Mouse (Mus musculus) adrenal gland, postnatal 25 days (tissue): ENCODE results near the gene Apol8. TPM values are rescaled to one million over a fixed set of nuclear protein-coding genes. Genes with fewer than 3 reads are reported as not detected.
A peak's percentile ranks its signal among the peaks of the same experiment; 100 is the strongest.

Experiments used
- DNase-seq: peaks from one replicate; pipeline ENCODE4 v3.0.0; 2021; ENCODE audit warnings: mixed read lengths
- total RNA-seq: library from RNA; stranded (reverse); gene quantifications from 2 replicates; pipeline ENCODE4 v1.2.3, GENCODE M21; 2021

Apol8 gene
- total RNA-seq, 1 experiment from 2014 or later = not detected

GRCm38 (mm10) chr15:77785807-77786206, 29.0 kb upstream of the Apol8 start:
- no peak for DNase-seq

- DNase-seq = no peak
These were observed 27.4 kb upstream of the Apol8 start for GRCm38 (mm10) chr15:77784039-77784824.

GRCm38 (mm10) chr15:77782449-77783014, 25.7 kb upstream of the Apol8 start:
- no peak for DNase-seq

- peak; percentile 85 for DNase-seq
These were observed 18.6 kb upstream of the Apol8 start for GRCm38 (mm10) chr15:77775186-77775963.

GRCm38 (mm10) chr15:77774303-77774702, 17.5 kb upstream of the Apol8 start:
- DNase-seq = no peak

GRCm38 (mm10) chr15:77773099-77773915, 16.5 kb upstream of the Apol8 start:
- DNase-seq = no peak

GRCm38 (mm10) chr15:77770942-77771341, 14.1 kb upstream of the Apol8 start:
- no peak for DNase-seq

GRCm38 (mm10) chr15:77770341-77770740, 13.5 kb upstream of the Apol8 start:
- DNase-seq = no peak

GRCm38 (mm10) chr15:77766981-77767380, 10.2 kb upstream of the Apol8 start:
- no peak for DNase-seq

GRCm38 (mm10) chr15:77765484-77766093, 8.8 kb upstream of the Apol8 start:
- DNase-seq = no peak

- DNase-seq = peak; percentile 45
These were observed 7.7 kb upstream of the Apol8 start for GRCm38 (mm10) chr15:77764391-77765006.

- DNase-seq = peak; percentile 52
These were observed 6.9 kb upstream of the Apol8 start for GRCm38 (mm10) chr15:77763702-77764101.

GRCm38 (mm10) chr15:77763050-77763449, 6.2 kb upstream of the Apol8 start:
- DNase-seq = no peak

- peak; percentile 58 for DNase-seq
These were observed 5.0 kb upstream of the Apol8 start for GRCm38 (mm10) chr15:77761561-77762380.

- DNase-seq = peak; percentile 61
These were observed 4.3 kb upstream of the Apol8 start for GRCm38 (mm10) chr15:77761083-77761482.

- DNase-seq = no peak
These were observed 3.2 kb upstream of the Apol8 start for GRCm38 (mm10) chr15:77760037-77760436.

- no peak for DNase-seq
These were observed 903 bp upstream of the Apol8 start for GRCm38 (mm10) chr15:77757586-77758226.

GRCm38 (mm10) chr15:77756081-77756480, 722 bp downstream of the Apol8 start:
- no peak for DNase-seq

- no peak for DNase-seq
These were observed 1.7 kb downstream of the Apol8 start for GRCm38 (mm10) chr15:77755132-77755531.

GRCm38 (mm10) chr15:77752443-77752842, 4.4 kb downstream of the Apol8 start:
- DNase-seq = no peak
